Mouse (Mus musculus) gastrocnemius, postnatal 10 days (tissue): ENCODE data around the gene Layn. TPM values are rescaled to one million over a fixed set of nuclear protein-coding genes. Genes with fewer than 3 reads are reported as not detected.
A peak's percentile ranks its signal among the peaks of the same experiment; 100 is the strongest.

Experiments
- DNase-seq: peaks from one replicate; pipeline ENCODE4 v3.0.0; 2021; ENCODE audit warnings: mixed read lengths
- microRNA-seq, 2 experiments: library from miRNA; unstranded; fragments of <30 nt; microRNA quantifications; one replicate each; pipeline ENCODE4 v1.2.0; 2021
- total RNA-seq, 2 experiments: library from RNA; stranded (reverse); gene quantifications; 2 replicates each; pipeline ENCODE4 v1.2.3; 2021

The Layn gene
- total RNA-seq, 2 experiments from 2014 or later: 2.4 to 2.9 TPM

GRCm38 (mm10) chr9:51032785-51033529, 43.9 kb downstream of the Layn start:
- DNase-seq: no peak

GRCm38 (mm10) chr9:51032291-51032690, 44.6 kb downstream of the Layn start:
- DNase-seq: no peak

- DNase-seq: no peak
Observed at GRCm38 (mm10) chr9:51031603-51032002, 45.3 kb downstream of the Layn start.

GRCm38 (mm10) chr9:51030147-51030546, 46.7 kb downstream of the Layn start:
- DNase-seq: no peak

- no peak for DNase-seq
Observed at GRCm38 (mm10) chr9:51026952-51027351, 49.9 kb downstream of the Layn start.

- no peak for DNase-seq
Observed at GRCm38 (mm10) chr9:51021123-51021795, 55.6 kb downstream of the Layn start.

GRCm38 (mm10) chr9:51020351-51020750, 56.5 kb downstream of the Layn start:
- no peak for DNase-seq

- no peak for DNase-seq
Observed at GRCm38 (mm10) chr9:51019670-51020069, 57.2 kb downstream of the Layn start.

GRCm38 (mm10) chr9:51015732-51016131, 61.2 kb downstream of the Layn start:
- DNase-seq: no peak

GRCm38 (mm10) chr9:51013644-51014043, 63.2 kb downstream of the Layn start:
- DNase-seq: no peak

GRCm38 (mm10) chr9:51009656-51009950, 67.3 kb downstream of the Layn start:
- peak; percentile 6 for DNase-seq

GRCm38 (mm10) chr9:51008841-51009655, 67.8 kb downstream of the Layn start, which contains the start of gene Sik2:
Gene Sik2 (minus strand): TSS chr9:51009073.
- DNase-seq: peak; percentile 92

- peak; percentile 50 for DNase-seq
Observed at GRCm38 (mm10) chr9:51008068-51008840, 68.6 kb downstream of the Layn start.

- no peak for DNase-seq
Observed at GRCm38 (mm10) chr9:51007726-51008067, 69.2 kb downstream of the Layn start.

GRCm38 (mm10) chr9:51006846-51007245, 70.0 kb downstream of the Layn start:
- DNase-seq: peak; percentile 52

Small RNAs within 50 kb of the gene (microRNA-seq; reads per million reads assigned to microRNA genes)
- gene Mir34b: 1.3 to 1.6 reads per million in 2 experiments
- 19.1 to 65.7 reads per million in 2 experiments for gene Mir34c

Other genes starting within 250 kb of the Layn start
- 10 to 100 TPM in 1 of 2 experiments, 1 to 10 TPM in 1; 7.0 to 10.3 TPM for gene Ppp2r1b, start 231.8 kb downstream of the Layn start, total RNA-seq
- gene Sik2, start 68.0 kb downstream of the Layn start, total RNA-seq: 10 to 100 TPM; 15.4 to 16.6 TPM
- not detected for gene Btg4, start 16.2 kb downstream of the Layn start, total RNA-seq
- not detected for gene 4833427G06Rik, start 25.0 kb upstream of the Layn start, total RNA-seq
- not detected for gene Gm32742, start 88.4 kb upstream of the Layn start, total RNA-seq
- 1 to 10 TPM in 1 of 2 experiments, under 1 TPM in 1; 0.21 to 1.4 TPM for gene Pou2af1, start 136.6 kb upstream of the Layn start, total RNA-seq
- gene Colca2, start 201.5 kb upstream of the Layn start, total RNA-seq: 1 to 10 TPM; 1.3 to 1.6 TPM